Mouse (Mus musculus): ENCODE data around the gene Tmem200b. TPM values are rescaled to one million over a fixed set of nuclear protein-coding genes. Genes with fewer than 3 reads are reported as not detected.
A peak's percentile ranks its signal among the peaks of the same experiment; 100 is the strongest.

Tmem200b gene
- polyA plus RNA-seq, 1 experiment from 2014 or later: 0.64 TPM

DNA sequence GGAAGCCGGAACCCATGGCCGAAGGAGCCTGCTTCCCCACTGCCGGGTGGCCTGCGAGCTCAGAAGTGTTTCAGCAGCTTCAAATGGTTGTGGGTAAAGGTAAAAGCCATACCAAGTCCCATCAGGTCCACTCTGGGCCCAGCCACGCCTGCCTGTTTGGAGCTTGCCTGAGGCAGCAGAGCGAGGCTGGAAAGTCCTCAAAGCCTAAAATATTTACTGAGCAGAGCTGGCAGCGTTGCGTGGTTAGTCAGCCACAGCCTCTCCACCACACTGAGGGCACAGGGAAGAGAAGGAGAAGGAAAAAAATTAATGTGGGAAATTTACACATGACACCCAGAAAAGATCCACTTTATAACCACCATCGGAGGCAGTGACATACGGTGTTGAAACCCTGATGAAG, 8.0 kb upstream of the Tmem200b start:
- no peak for ATAC-seq (ENCODE audit: low FRiP score, low read depth)
- H3K4me1 ChIP-seq: peaks cover 42% of the 10 kb centered on the region
- 59% methylated on average over 10 of the region's 10 CpGs for WGBS

GRCm38 (mm10) chr4:131914046-131914643, 7.4 kb upstream of the Tmem200b start:
- Histone ChIP-seq H3K27me3 (peaks cover 79% of the 10 kb centered on the region), H3K36me3 (no peaks in the 10 kb centered on the region), H3K9me3 (no peaks in the 10 kb centered on the region), H3K4me3 (no peak overlapping the region), H3K4me2 (replicated peaks) (no peak overlapping the region), H3K4me1 (peaks cover 48% of the 10 kb centered on the region), H3K9ac (replicated peaks) (no peak overlapping the region), H3K27ac (replicated peaks) (no peak overlapping the region)
- 10% methylated on average over 9 of the region's 9 CpGs for WGBS
- no peak for ATAC-seq (ENCODE audit: low FRiP score, low read depth)

More for the DNA sequence above, 8.0 kb upstream of the Tmem200b start:
- Histone ChIP-seq H3K9ac (replicated peaks) (no peak overlapping the region), H3K27ac (replicated peaks) (no peak overlapping the region), H3K9me3 (no peaks in the 10 kb centered on the region), H3K4me2 (replicated peaks) (no peak overlapping the region), H3K27me3 (peaks cover 72% of the 10 kb centered on the region), H3K36me3 (no peaks in the 10 kb centered on the region), H3K4me3 (no peak overlapping the region)

DNA sequence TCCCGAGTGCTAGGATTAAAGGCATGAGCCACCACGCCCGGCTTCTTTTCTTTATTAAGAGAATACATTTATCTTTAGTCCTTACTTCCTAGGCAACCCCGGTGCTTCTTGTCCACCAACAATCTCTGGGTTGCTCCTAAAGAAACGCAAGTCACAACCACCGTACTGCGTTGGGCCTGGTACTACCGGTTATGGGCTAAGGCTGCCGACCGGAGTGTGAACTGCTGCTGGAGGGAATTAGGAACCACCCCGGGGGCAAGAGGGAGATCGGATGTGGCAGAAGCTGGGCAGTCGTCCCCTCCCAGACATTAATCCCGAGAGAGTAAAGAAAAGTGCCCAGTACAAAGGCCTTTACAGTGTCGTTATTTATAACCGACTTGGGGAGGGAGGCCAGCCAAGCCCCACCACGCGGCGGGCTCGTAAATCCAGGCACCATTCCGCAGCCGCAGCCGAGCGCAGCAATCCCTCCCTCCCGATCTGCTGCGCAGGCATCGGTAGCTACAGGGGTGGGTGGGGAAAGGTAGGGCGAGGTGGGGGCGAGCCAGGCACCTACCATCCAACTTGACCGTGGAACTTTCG, 6.6 kb upstream of the Tmem200b start:
- Histone ChIP-seq H3K27ac (replicated peaks) (no peak overlapping the region), H3K9ac (replicated peaks) (peak overlapping the region; percentile 34; the same call in 1 of the 2 replicates), H3K4me3 (peak overlapping the region; percentile 29), H3K9me3 (no peaks in the 10 kb centered on the region), H3K36me3 (no peaks in the 10 kb centered on the region), H3K4me2 (replicated peaks) (peak overlapping the region; percentile 54), H3K27me3 (peaks cover 87% of the 10 kb centered on the region), H3K4me1 (peaks cover 43% of the 10 kb centered on the region)
- ATAC-seq (ENCODE audit: low FRiP score, low read depth): no peak
- 1% methylated on average over 31 of the region's 31 CpGs for WGBS

- no peaks in the 10 kb centered on the region for H3K9me3 ChIP-seq
- 22% methylated on average over 13 of the region's 13 CpGs for WGBS
- peak overlapping the region; percentile 54 for H3K4me2 ChIP-seq (replicated peaks)
- peaks cover 96% of the 10 kb centered on the region for H3K27me3 ChIP-seq
- H3K4me3 ChIP-seq: no peak overlapping the region
- H3K36me3 ChIP-seq: no peaks in the 10 kb centered on the region
- peaks cover 43% of the 10 kb centered on the region for H3K4me1 ChIP-seq
- no peak for ATAC-seq (ENCODE audit: low FRiP score, low read depth)
- H3K27ac ChIP-seq (replicated peaks): no peak overlapping the region
- H3K9ac ChIP-seq (replicated peaks): no peak overlapping the region
Measured at GRCm38 (mm10) chr4:131915821-131916328, 5.7 kb upstream of the Tmem200b start.

GRCm38 (mm10) chr4:131916425-131916824, 5.1 kb upstream of the Tmem200b start:
- Histone ChIP-seq H3K36me3 (no peaks in the 10 kb centered on the region), H3K27ac (replicated peaks) (no peak overlapping the region), H3K9me3 (no peaks in the 10 kb centered on the region), H3K27me3 (peaks cover 99% of the 10 kb centered on the region), H3K4me1 (peaks cover 45% of the 10 kb centered on the region), H3K4me2 (replicated peaks) (no peak overlapping the region), H3K9ac (replicated peaks) (no peak overlapping the region), H3K4me3 (no peak overlapping the region)
- no peak for ATAC-seq (ENCODE audit: low FRiP score, low read depth)
- WGBS: 5% methylated on average over 15 of the region's 15 CpGs

GRCm38 (mm10) chr4:131917010-131917555, 4.5 kb upstream of the Tmem200b start:
- WGBS: 78% methylated on average over 10 of the region's 10 CpGs
- H3K9ac ChIP-seq (replicated peaks): no peak overlapping the region
- no peaks in the 10 kb centered on the region for H3K36me3 ChIP-seq
- H3K27ac ChIP-seq (replicated peaks): no peak overlapping the region
- H3K4me2 ChIP-seq (replicated peaks): no peak overlapping the region
- ATAC-seq (ENCODE audit: low FRiP score, low read depth): no peak
- H3K9me3 ChIP-seq: no peaks in the 10 kb centered on the region
- no peak overlapping the region for H3K4me3 ChIP-seq
- H3K27me3 ChIP-seq: peaks cover 99% of the 10 kb centered on the region
- peaks cover 51% of the 10 kb centered on the region for H3K4me1 ChIP-seq

GRCm38 (mm10) chr4:131918026-131918533, 3.5 kb upstream of the Tmem200b start:
- Histone ChIP-seq H3K4me2 (replicated peaks) (no peak overlapping the region), H3K27me3 (peaks cover 99% of the 10 kb centered on the region), H3K4me3 (no peak overlapping the region), H3K36me3 (no peaks in the 10 kb centered on the region), H3K9me3 (no peaks in the 10 kb centered on the region), H3K9ac (replicated peaks) (no peak overlapping the region), H3K27ac (replicated peaks) (no peak overlapping the region), H3K4me1 (peaks cover 58% of the 10 kb centered on the region)
- ATAC-seq (ENCODE audit: low FRiP score, low read depth): no peak
- 54% methylated on average over 7 of the region's 7 CpGs for WGBS

DNA sequence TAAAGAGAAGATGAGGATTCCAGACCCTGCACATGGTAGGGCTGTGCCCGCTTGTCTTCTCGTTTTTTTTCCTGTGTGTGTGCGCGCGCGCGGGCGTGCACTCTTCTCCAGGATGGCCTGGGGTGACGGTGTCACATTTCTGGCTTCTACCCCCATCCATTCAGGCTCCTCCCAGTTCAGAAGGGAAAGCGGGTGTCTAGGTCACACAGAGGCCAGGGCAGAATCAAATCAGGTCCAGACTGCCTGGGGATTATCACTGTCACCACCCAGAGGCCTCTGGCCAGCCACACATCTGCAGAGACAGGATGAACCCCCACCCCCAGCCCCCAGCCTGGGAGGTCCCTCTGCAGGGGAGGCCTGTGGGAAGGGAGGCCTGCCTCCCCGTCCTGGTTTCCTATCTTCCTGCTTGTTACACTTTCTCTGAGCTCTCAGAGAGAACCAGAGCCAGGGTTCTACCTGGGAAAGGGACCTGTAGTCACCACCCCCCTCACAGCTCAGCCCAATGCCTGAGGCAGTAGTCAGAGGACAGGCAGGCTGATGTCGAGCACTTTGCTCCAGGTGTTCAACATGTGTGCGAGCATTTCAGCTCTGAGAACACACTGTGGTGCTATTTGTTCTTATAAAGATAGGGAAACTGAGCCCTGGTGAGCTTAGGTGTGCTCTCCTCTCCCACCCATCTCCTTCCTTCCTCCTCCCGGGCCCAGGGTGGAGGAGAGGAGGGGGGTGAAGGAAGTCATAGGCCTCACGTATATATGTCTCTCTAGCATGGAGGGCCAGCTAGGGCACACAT, 2.7 kb upstream of the Tmem200b start:
- peaks cover 58% of the 10 kb centered on the region for H3K4me1 ChIP-seq
- no peak overlapping the region for H3K4me2 ChIP-seq (replicated peaks)
- no peak for ATAC-seq (ENCODE audit: low FRiP score, low read depth)
- H3K36me3 ChIP-seq: peaks cover 5% of the 10 kb centered on the region; the same call in 1 of the 2 replicates
- WGBS: 9% methylated on average over 15 of the region's 15 CpGs
- 0 out of 2 replicates have a peak overlapping the region, but pooled peaks have one; percentile 11 for H3K9ac ChIP-seq (replicated peaks)
- no peak overlapping the region for H3K27ac ChIP-seq (replicated peaks)
- peaks cover 99% of the 10 kb centered on the region for H3K27me3 ChIP-seq
- no peaks in the 10 kb centered on the region for H3K9me3 ChIP-seq
- H3K4me3 ChIP-seq: no peak overlapping the region

- H3K4me2 ChIP-seq (replicated peaks): peak overlapping the region; percentile 71; the same call in 1 of the 2 replicates
- WGBS: 9% methylated on average over 15 of the region's 15 CpGs
Measured at GRCm38 (mm10) chr4:131919506-131920140, 1.9 kb upstream of the Tmem200b start.

GRCm38 (mm10) chr4:131920141-131920594, 1.4 kb upstream of the Tmem200b start:
- H3K9ac ChIP-seq (replicated peaks): peak overlapping the region; percentile 48
- peaks cover 55% of the 10 kb centered on the region for H3K4me1 ChIP-seq
- no peak for ATAC-seq (ENCODE audit: low FRiP score, low read depth)
- H3K4me3 ChIP-seq: peak overlapping the region; percentile 51
- peaks cover 18% of the 10 kb centered on the region for H3K36me3 ChIP-seq
- no peaks in the 10 kb centered on the region for H3K9me3 ChIP-seq
- H3K27me3 ChIP-seq: peaks cover 100% of the 10 kb centered on the region
- peak overlapping the region; percentile 71 for H3K4me2 ChIP-seq (replicated peaks)
- 1% methylated on average over 42 of the region's 51 CpGs for WGBS
- H3K27ac ChIP-seq (replicated peaks): 0 out of 2 replicates have a peak overlapping the region, but pooled peaks have one; percentile 20

More at GRCm38 (mm10) chr4:131919506-131920140, 1.9 kb upstream of the Tmem200b start:
- ATAC-seq (ENCODE audit: low FRiP score, low read depth): no peak
- Histone ChIP-seq H3K4me1 (peaks cover 56% of the 10 kb centered on the region), H3K27ac (replicated peaks) (0 out of 2 replicates have a peak overlapping the region, but pooled peaks have one; percentile 20), H3K36me3 (peaks cover 12% of the 10 kb centered on the region), H3K9me3 (no peaks in the 10 kb centered on the region), H3K4me3 (peak overlapping the region; percentile 51; the same call in 1 of the 2 replicates), H3K9ac (replicated peaks) (no peak overlapping the region), H3K27me3 (peaks cover 100% of the 10 kb centered on the region)

Measured in midbrain, embryonic 12.5 days (tissue).